Mouse (Mus musculus): ENCODE data around the gene Krt14.

Krt14 gene

GRCm38 (mm10) chr11:100164392-100164791, 43.0 kb downstream of the Krt14 start:
- no peak for DNase-seq

DNA sequence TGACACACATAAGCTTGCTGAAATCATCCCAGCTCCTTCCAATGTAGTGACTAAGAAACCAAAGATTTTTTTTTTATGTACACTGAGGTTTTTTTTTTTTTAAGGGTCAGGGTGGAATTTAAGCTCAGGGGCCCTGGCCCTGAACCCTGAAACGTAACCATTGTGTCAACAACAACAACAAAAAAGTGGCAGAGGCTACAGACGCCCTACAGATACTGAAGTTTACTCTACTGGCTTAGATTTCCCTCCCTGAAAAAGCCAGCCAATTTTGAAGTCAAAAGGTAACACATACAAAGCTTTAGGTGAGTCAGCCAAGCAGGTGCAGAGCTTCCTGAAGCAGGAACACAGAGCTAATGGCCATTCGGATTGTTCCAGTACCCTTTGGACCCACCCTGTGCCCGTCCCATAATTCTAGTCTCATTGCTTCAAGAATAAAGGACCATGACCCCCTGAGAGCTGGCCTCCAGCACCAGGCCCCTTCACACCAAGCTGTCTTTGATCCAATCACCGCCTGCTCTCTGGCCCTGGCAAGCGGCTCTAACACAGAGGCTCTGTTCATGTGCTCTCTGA, 49.4 kb downstream of the Krt14 start:
- no peak for DNase-seq

DNA sequence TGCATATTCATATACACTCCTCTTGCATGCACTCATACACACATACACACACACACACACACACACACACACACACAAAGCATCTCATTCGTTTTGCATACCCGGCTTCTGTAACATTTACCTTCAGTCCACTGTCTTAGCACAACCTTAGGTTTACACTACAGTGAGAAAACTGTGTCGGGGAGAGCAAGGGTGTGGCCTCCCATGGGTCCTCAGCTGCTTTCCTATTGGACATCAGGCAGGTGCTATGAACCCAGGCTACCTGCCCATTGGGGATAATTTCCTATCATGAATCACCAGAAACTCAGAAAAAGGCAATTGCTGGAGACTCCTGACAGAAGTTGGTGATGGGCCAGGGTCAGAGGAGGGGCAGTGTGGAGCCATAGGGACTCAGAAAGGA, 50.0 kb downstream of the Krt14 start:
- no peak for DNase-seq

DNA sequence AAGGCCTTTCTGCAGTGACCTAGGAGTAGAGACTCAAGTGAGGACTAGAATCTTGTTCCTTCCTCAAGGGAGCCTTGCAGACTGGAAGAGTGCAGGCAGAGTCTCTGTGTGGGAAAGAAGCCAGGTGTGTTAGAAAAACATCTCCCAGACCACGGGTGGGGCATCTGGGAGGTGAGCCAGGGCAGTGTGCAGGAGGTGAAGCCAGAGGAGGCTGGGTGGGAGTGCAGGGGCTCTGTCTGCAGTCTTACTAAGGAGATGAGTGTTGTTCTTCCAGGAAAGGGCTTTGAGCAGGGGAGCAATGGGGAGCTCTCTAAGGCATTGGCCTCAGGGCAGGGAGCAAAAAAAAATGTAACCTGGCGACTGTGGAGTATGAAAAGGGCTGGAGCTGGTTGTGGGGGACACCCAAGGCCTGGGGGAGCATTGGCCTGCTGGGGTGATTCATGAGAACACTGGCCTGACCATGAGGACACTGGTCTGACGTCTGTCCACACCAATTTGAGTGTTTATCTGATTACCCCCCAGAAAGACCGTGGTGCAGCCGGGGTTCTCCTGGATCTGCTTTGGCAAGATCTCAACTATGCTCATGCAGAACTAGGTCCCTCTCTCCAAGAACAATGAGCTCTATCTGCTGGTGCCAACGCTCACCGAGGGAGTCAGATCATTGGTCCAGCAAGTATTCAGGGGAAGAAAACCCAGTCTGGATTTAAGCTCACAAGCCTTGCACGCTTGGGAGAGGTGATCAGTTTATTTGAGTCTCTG, 51.7 kb downstream of the Krt14 start:
- no peak for DNase-seq

Measured in kidney, postnatal 10 days (tissue).